Mouse (Mus musculus): ENCODE results near the gene Unc5c. TPM values are rescaled to one million over a fixed set of nuclear protein-coding genes. Genes with fewer than 3 reads are reported as not detected.

Gene Unc5c
- polyA plus RNA-seq, 1 experiment = 9.4 TPM

GRCm38 (mm10) chr3:141850141-141850540, 385.1 kb downstream of the Unc5c start:
- Histone ChIP-seq H3K4me1 (ENCODE audit: control insufficient read depth, insufficient read depth, low read length) (no peaks in the 10 kb centered on the region), H3K4me3 (ENCODE audit: insufficient read depth, low read length) (no peak overlapping the region), H3K27ac (ENCODE audit: insufficient read depth, low read length) (no peak overlapping the region)
- TF ChIP-seq POLR2A (IDR thresholded peaks at IDR 0.05; ENCODE audit: extremely low read depth, insufficient read depth, low read length) (no peak), CTCF (IDR thresholded peaks at IDR 0.05; ENCODE audit: extremely low read depth, insufficient read depth, low read length) (no peak)

GRCm38 (mm10) chr3:141854339-141854738, 389.3 kb downstream of the Unc5c start:
- no peaks in the 10 kb centered on the region for H3K4me1 ChIP-seq (ENCODE audit: control insufficient read depth, insufficient read depth, low read length)
- TF ChIP-seq POLR2A (IDR thresholded peaks at IDR 0.05; ENCODE audit: extremely low read depth, insufficient read depth, low read length) (no peak), CTCF (IDR thresholded peaks at IDR 0.05; ENCODE audit: extremely low read depth, insufficient read depth, low read length) (no peak)
- no peak overlapping the region for H3K4me3 ChIP-seq (ENCODE audit: insufficient read depth, low read length)
- H3K27ac ChIP-seq (ENCODE audit: insufficient read depth, low read length) = no peak overlapping the region

- Histone ChIP-seq H3K27ac (ENCODE audit: insufficient read depth, low read length) (no peak overlapping the region), H3K4me1 (ENCODE audit: control insufficient read depth, insufficient read depth, low read length) (no peaks in the 10 kb centered on the region), H3K4me3 (ENCODE audit: insufficient read depth, low read length) (no peak overlapping the region)
- TF ChIP-seq POLR2A (IDR thresholded peaks at IDR 0.05; ENCODE audit: extremely low read depth, insufficient read depth, low read length) (no peak), CTCF (IDR thresholded peaks at IDR 0.05; ENCODE audit: extremely low read depth, insufficient read depth, low read length) (no peak)
These were observed 392.1 kb downstream of the Unc5c start for GRCm38 (mm10) chr3:141857123-141857522.

GRCm38 (mm10) chr3:141862816-141863461, 397.9 kb downstream of the Unc5c start:
- H3K4me3 ChIP-seq (ENCODE audit: insufficient read depth, low read length) = no peak overlapping the region
- no peaks in the 10 kb centered on the region for H3K4me1 ChIP-seq (ENCODE audit: control insufficient read depth, insufficient read depth, low read length)
- no peak overlapping the region for H3K27ac ChIP-seq (ENCODE audit: insufficient read depth, low read length)
- peak; percentile 82 for TF ChIP-seq CTCF (IDR thresholded peaks at IDR 0.05; ENCODE audit: extremely low read depth, insufficient read depth, low read length)
- no peak for TF ChIP-seq POLR2A (IDR thresholded peaks at IDR 0.05; ENCODE audit: extremely low read depth, insufficient read depth, low read length)

GRCm38 (mm10) chr3:141871805-141872204, 406.8 kb downstream of the Unc5c start:
- Histone ChIP-seq H3K27ac (ENCODE audit: insufficient read depth, low read length) (no peak overlapping the region), H3K4me1 (ENCODE audit: control insufficient read depth, insufficient read depth, low read length) (no peaks in the 10 kb centered on the region), H3K4me3 (ENCODE audit: insufficient read depth, low read length) (no peak overlapping the region)
- TF ChIP-seq POLR2A (IDR thresholded peaks at IDR 0.05; ENCODE audit: extremely low read depth, insufficient read depth, low read length) = no peak
- no peak for TF ChIP-seq CTCF (IDR thresholded peaks at IDR 0.05; ENCODE audit: extremely low read depth, insufficient read depth, low read length)

GRCm38 (mm10) chr3:141872337-141873042, 407.5 kb downstream of the Unc5c start:
- Histone ChIP-seq H3K4me1 (ENCODE audit: control insufficient read depth, insufficient read depth, low read length) (no peaks in the 10 kb centered on the region), H3K4me3 (ENCODE audit: insufficient read depth, low read length) (no peak overlapping the region), H3K27ac (ENCODE audit: insufficient read depth, low read length) (no peak overlapping the region)
- TF ChIP-seq CTCF (IDR thresholded peaks at IDR 0.05; ENCODE audit: extremely low read depth, insufficient read depth, low read length) = no peak

- Histone ChIP-seq H3K27ac (ENCODE audit: insufficient read depth, low read length) (no peak overlapping the region), H3K4me3 (ENCODE audit: insufficient read depth, low read length) (no peak overlapping the region), H3K4me1 (ENCODE audit: control insufficient read depth, insufficient read depth, low read length) (no peaks in the 10 kb centered on the region)
- TF ChIP-seq POLR2A (IDR thresholded peaks at IDR 0.05; ENCODE audit: extremely low read depth, insufficient read depth, low read length) (no peak), CTCF (IDR thresholded peaks at IDR 0.05; ENCODE audit: extremely low read depth, insufficient read depth, low read length) (no peak)
These were observed 417.5 kb downstream of the Unc5c start for GRCm38 (mm10) chr3:141882496-141882895.

- no peaks in the 10 kb centered on the region for H3K4me1 ChIP-seq (ENCODE audit: control insufficient read depth, insufficient read depth, low read length)
- TF ChIP-seq CTCF (IDR thresholded peaks at IDR 0.05; ENCODE audit: extremely low read depth, insufficient read depth, low read length) (no peak), POLR2A (IDR thresholded peaks at IDR 0.05; ENCODE audit: extremely low read depth, insufficient read depth, low read length) (no peak)
These were observed 419.2 kb downstream of the Unc5c start for GRCm38 (mm10) chr3:141884190-141884589.

More at GRCm38 (mm10) chr3:141884190-141884589, 419.2 kb downstream of the Unc5c start:
- Histone ChIP-seq H3K4me3 (ENCODE audit: insufficient read depth, low read length) (no peak overlapping the region), H3K27ac (ENCODE audit: insufficient read depth, low read length) (no peak overlapping the region)

All from cortical plate, adult 2 months (tissue).